Mouse (Mus musculus) midbrain, embryonic 14.5 days (tissue): Measurements from ENCODE around the gene Acss2. TPM values are rescaled to one million over a fixed set of nuclear protein-coding genes. Genes with fewer than 3 reads are reported as not detected.
A peak's percentile ranks its signal among the peaks of the same experiment; 100 is the strongest.

Experiments
- ATAC-seq: fragments of 200-750 bp; cut with Nextera tagmentation; 2 replicates; pipeline ENCODE4 v1.8.0; 2017; ENCODE audit warnings: moderate number of reproducible peaks, moderate library complexity; ENCODE audit not compliant: low FRiP score, low TSS enrichment
- DNase-seq: peaks from one replicate; pipeline ENCODE4 v3.0.0-alpha.2; 2015
- H3K27ac ChIP-seq: fragments of 300-500 bp; sonication (generic); replicated peaks from 2 replicates; pipeline ENCODE4 v1.5.1; 2014; ENCODE audit warnings: mild to moderate bottlenecking, low read depth, low read length, moderate library complexity
- H3K27me3 ChIP-seq: fragments of 300-500 bp; sonication (generic); 2 replicates; pipeline ENCODE4 v1.6.1; 2014; ENCODE audit warnings: low read length, control low read depth, mixed read lengths; ENCODE audit not compliant: control insufficient read depth, insufficient read depth
- H3K36me3 ChIP-seq: fragments of 300-500 bp; sonication (generic); 2 replicates; pipeline ENCODE4 v1.6.1; 2014; ENCODE audit warnings: low read length, control low read depth; ENCODE audit not compliant: control insufficient read depth, insufficient read depth
- H3K4me1 ChIP-seq: fragments of 300-500 bp; sonication (generic); 2 replicates; pipeline ENCODE4 v1.6.1; 2014; ENCODE audit warnings: mild to moderate bottlenecking, antibody characterized with exemption, low read length, control low read depth; ENCODE audit not compliant: control insufficient read depth, insufficient read depth
- H3K4me2 ChIP-seq: fragments of 300-500 bp; sonication (generic); 2 replicates; pipeline ENCODE4 v1.6.1; 2014; ENCODE audit warnings: mild to moderate bottlenecking, low read length, moderate library complexity
- H3K4me3 ChIP-seq: fragments of 300-500 bp; sonication (generic); replicated peaks from 2 replicates; pipeline ENCODE4 v1.5.1; 2014; ENCODE audit warnings: low read depth, low read length
- H3K9ac ChIP-seq: fragments of 300-500 bp; sonication (generic); replicated peaks from 2 replicates; pipeline ENCODE4 v1.6.1; 2014; ENCODE audit warnings: mild to moderate bottlenecking, low read length, moderate library complexity
- H3K9me3 ChIP-seq: fragments of 300-500 bp; sonication (generic); 2 replicates; pipeline ENCODE4 v1.6.1; 2016; ENCODE audit warnings: low read length, control low read depth, mixed read lengths; ENCODE audit not compliant: control insufficient read depth
- WGBS: fragments of 180-500 bp; shearing (Covaris S2); extraction: QIAGEN DNeasy Blood & Tissue Kit; methylation state at CpG from one replicate; pipeline ENCODE4 v1.1.7; 2014; 5-methylcytosine and 5-hydroxymethylcytosine counted together
- polyA plus RNA-seq: library from polyadenylated mRNA; unstranded; fragments of >200 nt; fragmentation: Nextera tagmentation; extraction: Ambion mirVana; gene quantifications from 2 replicates; pipeline ENCODE4 v1.2.1, GENCODE M21; 2014

Gene Acss2
- polyA plus RNA-seq, 1 experiment from 2014 or later = 25.7 TPM

GRCm38 (mm10) chr2:155505811-155506210, 11.9 kb upstream of the Acss2 start:
- no peaks in the 10 kb centered on the region for H3K27me3 ChIP-seq
- WGBS = 97% methylated on average over 9 of the region's 9 CpGs
- H3K27ac ChIP-seq = no peak overlapping the region
- H3K4me3 ChIP-seq = no peak overlapping the region
- no peak for ATAC-seq
- no peak overlapping the region for H3K9ac ChIP-seq
- H3K4me1 ChIP-seq = 0 out of 2 replicates have a peak, but pooled peaks cover 5% of the 10 kb centered on the region
- H3K4me2 ChIP-seq = no peak overlapping the region
- DNase-seq = no peak
- H3K36me3 ChIP-seq = peaks cover 41% of the 10 kb centered on the region
- H3K9me3 ChIP-seq = no peaks in the 10 kb centered on the region

- no peak overlapping the region for H3K27ac ChIP-seq
- no peak overlapping the region for H3K9ac ChIP-seq
- WGBS = 75% methylated on average over 10 of the region's 10 CpGs
Measured at GRCm38 (mm10) chr2:155507721-155508470, 9.9 kb upstream of the Acss2 start.

GRCm38 (mm10) chr2:155512479-155512878, 5.3 kb upstream of the Acss2 start:
- no peak overlapping the region for H3K27ac ChIP-seq
- peaks cover 20% of the 10 kb centered on the region for H3K4me1 ChIP-seq
- H3K36me3 ChIP-seq = 0 out of 2 replicates have a peak, but pooled peaks cover 4% of the 10 kb centered on the region
- H3K27me3 ChIP-seq = no peaks in the 10 kb centered on the region
- peak overlapping the region; percentile 83 for H3K4me2 ChIP-seq
- WGBS = 55% methylated on average over 4 of the region's 4 CpGs
- DNase-seq = peak; percentile 69
- H3K9ac ChIP-seq = no peak overlapping the region
- no peak overlapping the region for H3K4me3 ChIP-seq
- no peak for ATAC-seq
- no peaks in the 10 kb centered on the region for H3K9me3 ChIP-seq

More at GRCm38 (mm10) chr2:155507721-155508470, 9.9 kb upstream of the Acss2 start:
- Histone ChIP-seq H3K9me3 (no peaks in the 10 kb centered on the region), H3K4me1 (peaks cover 9% of the 10 kb centered on the region), H3K4me2 (no peak overlapping the region), H3K4me3 (no peak overlapping the region), H3K27me3 (no peaks in the 10 kb centered on the region), H3K36me3 (peaks cover 26% of the 10 kb centered on the region)
- no peak for DNase-seq
- no peak for ATAC-seq

DNA sequence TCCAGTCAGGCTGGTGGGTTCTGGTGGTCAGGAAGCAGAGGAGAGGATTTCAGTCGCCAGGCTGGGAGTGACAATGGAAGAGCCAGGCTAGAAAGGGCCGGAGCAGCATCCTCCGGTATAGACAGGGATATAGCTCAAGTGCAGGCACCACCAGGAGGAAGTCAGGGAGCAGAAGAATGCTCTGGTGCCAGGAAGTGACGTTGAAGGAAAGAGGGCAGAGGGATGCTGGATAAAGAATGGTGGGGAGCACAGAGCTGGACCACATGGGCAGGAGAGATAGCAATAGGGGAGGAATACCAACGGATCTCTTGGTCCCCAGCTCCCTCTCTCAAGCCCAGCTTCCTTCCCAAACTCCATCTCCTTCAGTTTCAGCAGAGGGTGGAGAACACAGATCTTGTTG, 4.2 kb upstream of the Acss2 start:
- Histone ChIP-seq H3K27me3 (no peaks in the 10 kb centered on the region), H3K4me1 (peaks cover 18% of the 10 kb centered on the region), H3K9me3 (no peaks in the 10 kb centered on the region), H3K36me3 (0 out of 2 replicates have a peak, but pooled peaks cover 4% of the 10 kb centered on the region), H3K4me2 (peak overlapping the region; percentile 83), H3K4me3 (peak overlapping the region; percentile 68), H3K27ac (0 out of 2 replicates have a peak overlapping the region, but pooled peaks have one; percentile 85), H3K9ac (peak overlapping the region; percentile 88)
- DNase-seq (peak; percentile 28), ATAC-seq (no peak)
- WGBS = 67% methylated on average over 5 of the region's 5 CpGs

GRCm38 (mm10) chr2:155514666-155515065, 3.1 kb upstream of the Acss2 start:
- H3K4me3 ChIP-seq = peak overlapping the region; percentile 68
- no peaks in the 10 kb centered on the region for H3K9me3 ChIP-seq
- H3K27ac ChIP-seq = peak overlapping the region; percentile 85
- peak overlapping the region; percentile 83 for H3K4me2 ChIP-seq
- 0 out of 2 replicates have a peak, but pooled peaks cover 3% of the 10 kb centered on the region for H3K36me3 ChIP-seq
- peaks cover 23% of the 10 kb centered on the region for H3K4me1 ChIP-seq
- WGBS = under 1% methylated on average over 23 of the region's 23 CpGs
- no peaks in the 10 kb centered on the region for H3K27me3 ChIP-seq
- ATAC-seq (peak; percentile 54), DNase-seq (peak; percentile 87)
- H3K9ac ChIP-seq = peak overlapping the region; percentile 88

DNA sequence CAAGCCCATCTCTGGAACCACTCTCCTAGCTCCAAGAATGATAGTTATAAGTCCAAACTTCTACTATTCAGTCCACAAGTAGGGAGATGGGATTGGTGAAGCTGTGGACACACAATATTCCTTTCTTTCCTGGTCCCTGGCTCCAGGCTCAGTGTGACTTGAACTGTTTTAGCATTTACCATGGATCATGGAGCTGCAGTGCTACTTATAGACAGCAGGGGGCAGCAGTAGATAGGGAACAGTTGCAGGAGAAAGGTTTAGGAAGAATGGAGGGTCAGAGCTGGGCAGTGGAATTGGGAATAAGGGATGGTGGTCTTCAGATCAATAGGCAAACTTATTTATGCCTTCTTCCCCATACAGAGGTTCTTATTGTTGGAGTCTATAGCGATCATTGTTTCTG, 1.8 kb upstream of the Acss2 start:
- Histone ChIP-seq H3K4me3 (no peak overlapping the region), H3K4me1 (peaks cover 23% of the 10 kb centered on the region), H3K36me3 (no peaks in the 10 kb centered on the region), H3K9ac (no peak overlapping the region), H3K4me2 (no peak overlapping the region), H3K9me3 (no peaks in the 10 kb centered on the region), H3K27me3 (no peaks in the 10 kb centered on the region), H3K27ac (no peak overlapping the region)
- ATAC-seq (no peak), DNase-seq (peak; percentile 87)
- 12% methylated on average over 1 of the region's 1 CpGs for WGBS

DNA sequence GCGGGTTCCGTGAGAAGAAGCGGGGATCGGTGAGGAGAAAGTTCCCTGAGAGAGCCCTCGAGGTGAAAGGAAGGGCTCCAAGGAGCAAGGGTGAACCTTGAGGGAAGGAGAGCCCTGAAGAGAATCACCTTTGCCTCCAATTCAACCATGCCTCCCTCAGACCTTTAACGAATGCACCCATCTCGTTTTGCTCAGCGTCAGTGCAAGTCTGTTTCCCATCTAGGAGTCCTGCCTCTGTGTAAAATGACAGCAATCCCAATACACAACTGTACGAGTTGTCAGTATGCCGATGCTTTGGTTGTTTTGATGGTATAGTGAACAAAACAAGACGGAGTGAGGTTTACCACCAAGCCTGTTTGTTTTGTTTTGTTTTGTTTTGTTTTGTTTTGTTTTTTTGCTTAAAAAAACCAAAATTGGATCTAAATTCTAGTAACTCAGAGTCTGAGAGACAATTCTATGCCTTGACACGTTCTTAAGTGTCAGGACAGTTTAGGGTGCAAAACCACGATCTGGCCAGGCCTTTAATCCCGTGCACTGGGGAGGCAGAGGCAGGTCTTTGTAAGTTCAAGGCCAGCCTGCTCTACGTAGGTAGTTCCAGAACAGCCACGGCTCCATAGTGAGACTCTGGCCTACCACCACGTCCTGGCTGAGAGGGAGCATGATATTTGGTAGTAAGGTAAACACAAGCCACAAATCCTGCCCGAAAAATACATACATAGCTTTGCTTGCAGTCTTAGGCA, 953 bp downstream of the Acss2 start:
- WGBS = 25% methylated on average over 18 of the region's 18 CpGs
- H3K4me3 ChIP-seq = peak overlapping the region; percentile 66
- no peak for DNase-seq
- H3K9ac ChIP-seq = peak overlapping the region; percentile 59
- H3K4me2 ChIP-seq = peak overlapping the region; percentile 75
- H3K36me3 ChIP-seq = no peaks in the 10 kb centered on the region
- no peak for ATAC-seq
- peaks cover 11% of the 10 kb centered on the region; the same call in 1 of the 2 replicates for H3K4me1 ChIP-seq
- H3K27me3 ChIP-seq = no peaks in the 10 kb centered on the region
- no peaks in the 10 kb centered on the region for H3K9me3 ChIP-seq
- peak overlapping the region; percentile 82 for H3K27ac ChIP-seq

DNA sequence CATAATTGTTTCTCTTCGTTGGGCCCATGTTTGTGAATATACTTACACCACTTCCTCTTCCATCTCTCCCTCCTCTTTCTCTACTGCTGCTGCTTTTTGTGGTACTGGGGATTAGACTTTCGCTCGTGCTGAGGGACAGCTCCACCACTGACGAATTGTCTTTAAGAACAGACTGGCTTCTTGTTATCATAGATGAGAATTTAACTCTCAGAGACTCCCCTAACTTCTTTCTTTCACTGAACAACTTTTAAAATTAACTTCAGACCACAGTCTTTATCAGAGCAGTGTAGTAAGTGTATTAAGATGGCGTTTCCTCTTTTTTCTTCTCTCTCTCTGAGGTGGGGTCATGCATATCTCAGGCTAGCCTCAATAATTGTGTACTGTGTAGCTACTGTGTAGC, 6.0 kb downstream of the Acss2 start:
- Histone ChIP-seq H3K4me1 (0 out of 2 replicates have a peak, but pooled peaks cover 3% of the 10 kb centered on the region), H3K4me3 (no peak overlapping the region), H3K36me3 (no peaks in the 10 kb centered on the region), H3K27ac (no peak overlapping the region), H3K27me3 (no peaks in the 10 kb centered on the region), H3K9me3 (no peaks in the 10 kb centered on the region), H3K4me2 (no peak overlapping the region), H3K9ac (no peak overlapping the region)
- DNase-seq = no peak
- ATAC-seq = no peak
- 64% methylated on average over 5 of the region's 5 CpGs for WGBS
